ENCODE assay signal across 1 mouse cellular context in the genomic region with DNA sequence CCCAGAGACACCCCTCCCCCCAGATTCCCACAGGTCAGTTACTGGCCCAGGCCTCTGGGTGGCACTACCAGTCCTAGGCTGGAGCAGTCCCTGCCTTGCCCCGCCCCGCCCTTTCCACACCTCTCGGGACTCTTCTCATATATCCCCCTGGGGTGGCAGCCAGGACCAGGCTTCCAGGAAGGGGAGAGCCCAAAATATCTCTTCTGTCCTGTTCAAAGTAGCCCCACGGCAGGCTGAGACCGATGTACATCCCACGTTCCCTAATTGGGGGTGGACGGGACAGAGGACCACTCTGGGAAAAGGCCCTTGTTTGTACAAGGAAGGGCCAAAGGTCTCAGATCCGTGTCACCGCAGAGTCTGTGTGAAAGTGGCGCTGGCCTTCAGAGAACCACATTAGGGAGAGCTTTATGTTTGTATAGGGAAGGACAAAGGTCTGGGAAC.
A peak's percentile ranks its signal among the peaks of the same experiment; 100 is the strongest.
TF ChIP-seq lines count a peak whose summit lies in the region.

No protein-coding gene starts in this region.

TF ChIP-seq in MEL, 35 proteins besides CTCF, POLR2A, EP300 and RAD21:
- TF ChIP-seq ZC3H11A (IDR thresholded peaks at IDR 0.05; ENCODE audit: low read depth, low read length) = peak; percentile 33; the same call in 1 of the 2 replicates
- TF ChIP-seq KAT2A (conservative IDR thresholded peaks at IDR 0.05; ENCODE audit: low read depth, low read length) = no peak
- TF ChIP-seq SMC3 (IDR thresholded peaks at IDR 0.05; ENCODE audit: low read depth, low read length) = peak; percentile 47
TF ChIP-seq in MEL: peak in this region for 2.
